ENCODE assay signal across 22 mouse cellular contexts in genomic region chr5:54252038-54252437, GRCm38 (mm10).
"Had no signal": no experiment of that assay in that cellular context is flagged by ENCODE, and none has a peak within 500 bp of the region (broad histone marks: within the 10 kb centered on the region; RNA-seq: fewer than 3 reads in every experiment).

No protein-coding gene starts in this region.

- H3K4me3 ChIP-seq: heart, adult 2 months; hindbrain, embryonic 13.5 days; hindbrain, embryonic 15.5 days; kidney, embryonic 15.5 days; layer of hippocampus, adult 2 months; limb, embryonic 13.5 days; limb, embryonic 15.5 days; liver, embryonic 13.5 days had no signal

- H3K27me3 ChIP-seq: hindbrain, embryonic 13.5 days; hindbrain, embryonic 15.5 days; kidney, embryonic 15.5 days; limb, embryonic 15.5 days; liver, embryonic 13.5 days had no signal

- H3K9ac ChIP-seq: hindbrain, embryonic 13.5 days; hindbrain, embryonic 15.5 days; kidney, embryonic 15.5 days; limb, embryonic 13.5 days; limb, embryonic 15.5 days; liver, embryonic 13.5 days had no signal

- H3K9me3 ChIP-seq: hindbrain, embryonic 13.5 days; hindbrain, embryonic 15.5 days; kidney, embryonic 15.5 days; limb, embryonic 13.5 days; limb, embryonic 15.5 days; liver, embryonic 13.5 days had no signal

- H3K4me2 ChIP-seq: heart, embryonic 11.5 days; hindbrain, embryonic 13.5 days; hindbrain, embryonic 15.5 days; kidney, embryonic 15.5 days; limb, embryonic 13.5 days; limb, embryonic 15.5 days; liver, embryonic 13.5 days had no signal

- H3K36me3 ChIP-seq: hindbrain, embryonic 13.5 days; hindbrain, embryonic 15.5 days; kidney, embryonic 15.5 days; limb, embryonic 13.5 days; limb, embryonic 15.5 days; liver, embryonic 13.5 days had no signal

- H3K4me1 ChIP-seq: hindbrain, embryonic 15.5 days; kidney, embryonic 15.5 days; limb, embryonic 13.5 days; limb, embryonic 15.5 days; liver, embryonic 13.5 days had no signal

- DNase-seq: gastrocnemius, postnatal 14 days; gastrocnemius, postnatal 36 days; heart, adult 2 months; heart, postnatal 10 days; heart, postnatal 4 days; kidney, adult 11 months; kidney, adult 2 months; kidney, adult 9 months; kidney, postnatal 14 days; kidney, postnatal 36 days; left cerebral cortex, postnatal 4 days; liver, embryonic 13.5 days had no signal

- H3K27ac ChIP-seq: heart, adult 2 months; hindbrain, embryonic 13.5 days; hindbrain, embryonic 15.5 days; hindbrain, postnatal 0 days; kidney, embryonic 15.5 days; kidney, postnatal 0 days; layer of hippocampus, adult 2 months; limb, embryonic 13.5 days; limb, embryonic 15.5 days; liver, embryonic 13.5 days had no signal

- ATAC-seq: hindbrain, postnatal 0 days; intestine, embryonic 16.5 days had no signal
